Mouse (Mus musculus): ENCODE data around the gene Gstcd. TPM values are rescaled to one million over a fixed set of nuclear protein-coding genes. Genes with fewer than 3 reads are reported as not detected.
A peak's percentile ranks its signal among the peaks of the same experiment; 100 is the strongest.

The Gstcd gene
- polyA plus RNA-seq, 1 experiment from 2014 or later = 7.6 TPM

- H3K9me3 ChIP-seq = no peaks in the 10 kb centered on the region
- no peaks in the 10 kb centered on the region for H3K4me1 ChIP-seq
- peaks cover 14% of the 10 kb centered on the region for H3K36me3 ChIP-seq
- H3K4me3 ChIP-seq = no peak overlapping the region
- H3K27me3 ChIP-seq (ENCODE audit: insufficient read depth, poor library complexity, severe bottlenecking) = no peaks in the 10 kb centered on the region
- no peak overlapping the region for H3K27ac ChIP-seq
- 70% methylated on average over 7 of the region's 7 CpGs for WGBS
- no peak for DNase-seq (ENCODE audit: low spot score)
Measured at GRCm38 (mm10) chr3:132995172-132995903, 96.5 kb downstream of the Gstcd start.

- peaks cover 8% of the 10 kb centered on the region; the same call in 1 of the 2 replicates for H3K4me1 ChIP-seq
- no peak overlapping the region for H3K4me3 ChIP-seq
- H3K27ac ChIP-seq = no peak overlapping the region
- H3K27me3 ChIP-seq (ENCODE audit: insufficient read depth, poor library complexity, severe bottlenecking) = no peaks in the 10 kb centered on the region
- no peaks in the 10 kb centered on the region for H3K9me3 ChIP-seq
- no peak for DNase-seq (ENCODE audit: low spot score)
- H3K36me3 ChIP-seq = peaks cover 11% of the 10 kb centered on the region
- 83% methylated on average over 5 of the region's 5 CpGs for WGBS
Measured at GRCm38 (mm10) chr3:132986188-132986587, 105.6 kb downstream of the Gstcd start.

GRCm38 (mm10) chr3:132983845-132984485, 107.9 kb downstream of the Gstcd start:
- Histone ChIP-seq H3K9me3 (no peaks in the 10 kb centered on the region), H3K4me1 (peaks cover 8% of the 10 kb centered on the region; the same call in 1 of the 2 replicates), H3K27me3 (ENCODE audit: insufficient read depth, poor library complexity, severe bottlenecking) (no peaks in the 10 kb centered on the region), H3K27ac (no peak overlapping the region), H3K36me3 (peaks cover 24% of the 10 kb centered on the region), H3K4me3 (no peak overlapping the region)
- WGBS = 39% methylated on average over 4 of the region's 4 CpGs
- DNase-seq (ENCODE audit: low spot score) = no peak

GRCm38 (mm10) chr3:132981968-132982367, 109.9 kb downstream of the Gstcd start:
- peaks cover 24% of the 10 kb centered on the region for H3K36me3 ChIP-seq
- no peak for DNase-seq (ENCODE audit: low spot score)

GRCm38 (mm10) chr3:132979781-132980461, 111.9 kb downstream of the Gstcd start:
- WGBS = 87% methylated on average over 12 of the region's 12 CpGs
- Histone ChIP-seq H3K9me3 (no peaks in the 10 kb centered on the region), H3K36me3 (peaks cover 24% of the 10 kb centered on the region), H3K27me3 (ENCODE audit: insufficient read depth, poor library complexity, severe bottlenecking) (no peaks in the 10 kb centered on the region), H3K4me3 (no peak overlapping the region), H3K27ac (no peak overlapping the region), H3K4me1 (peaks cover 8% of the 10 kb centered on the region; the same call in 1 of the 2 replicates)
- DNase-seq (ENCODE audit: low spot score) = no peak

More at GRCm38 (mm10) chr3:132981968-132982367, 109.9 kb downstream of the Gstcd start:
- Histone ChIP-seq H3K4me3 (no peak overlapping the region), H3K4me1 (peaks cover 8% of the 10 kb centered on the region; the same call in 1 of the 2 replicates), H3K9me3 (no peaks in the 10 kb centered on the region), H3K27ac (no peak overlapping the region), H3K27me3 (ENCODE audit: insufficient read depth, poor library complexity, severe bottlenecking) (no peaks in the 10 kb centered on the region)
- 91% methylated on average over 2 of the region's 2 CpGs for WGBS

GRCm38 (mm10) chr3:132966255-132966654, 125.6 kb downstream of the Gstcd start:
- 76% methylated on average over 5 of the region's 5 CpGs for WGBS
- no peaks in the 10 kb centered on the region for H3K9me3 ChIP-seq
- no peaks in the 10 kb centered on the region for H3K36me3 ChIP-seq
- H3K27me3 ChIP-seq (ENCODE audit: insufficient read depth, poor library complexity, severe bottlenecking) = no peaks in the 10 kb centered on the region
- no peak overlapping the region for H3K4me3 ChIP-seq
- no peak overlapping the region for H3K27ac ChIP-seq
- H3K4me1 ChIP-seq = no peaks in the 10 kb centered on the region
- no peak for DNase-seq (ENCODE audit: low spot score)

- 60% methylated on average over 9 of the region's 9 CpGs for WGBS
- H3K4me3 ChIP-seq = no peak overlapping the region
- no peaks in the 10 kb centered on the region for H3K9me3 ChIP-seq
- H3K36me3 ChIP-seq = no peaks in the 10 kb centered on the region
- H3K27me3 ChIP-seq (ENCODE audit: insufficient read depth, poor library complexity, severe bottlenecking) = no peaks in the 10 kb centered on the region
- DNase-seq (ENCODE audit: low spot score) = no peak
- H3K4me1 ChIP-seq = no peaks in the 10 kb centered on the region
- no peak overlapping the region for H3K27ac ChIP-seq
Measured at GRCm38 (mm10) chr3:132964715-132965507, 126.9 kb downstream of the Gstcd start.

- H3K36me3 ChIP-seq = no peaks in the 10 kb centered on the region
- DNase-seq (ENCODE audit: low spot score) = no peak
- no peaks in the 10 kb centered on the region for H3K27me3 ChIP-seq (ENCODE audit: insufficient read depth, poor library complexity, severe bottlenecking)
- H3K4me1 ChIP-seq = peaks cover 3% of the 10 kb centered on the region; the same call in 1 of the 2 replicates
- no peaks in the 10 kb centered on the region for H3K9me3 ChIP-seq
- H3K4me3 ChIP-seq = no peak overlapping the region
- WGBS = 83% methylated on average over 7 of the region's 7 CpGs
- H3K27ac ChIP-seq = no peak overlapping the region
Measured at GRCm38 (mm10) chr3:132962631-132963361, 129.0 kb downstream of the Gstcd start.

GRCm38 (mm10) chr3:132950529-132950880, 141.3 kb downstream of the Gstcd start:
- peaks cover 27% of the 10 kb centered on the region for H3K4me1 ChIP-seq
- no peaks in the 10 kb centered on the region for H3K9me3 ChIP-seq
- peak overlapping the region; percentile 83 for H3K4me3 ChIP-seq
- H3K27me3 ChIP-seq (ENCODE audit: insufficient read depth, poor library complexity, severe bottlenecking) = peaks cover 10% of the 10 kb centered on the region; the same call in 1 of the 2 replicates
- WGBS = 6% methylated on average over 7 of the region's 7 CpGs
- peak overlapping the region; percentile 88 for H3K27ac ChIP-seq
- peak; percentile 74 for DNase-seq (ENCODE audit: low spot score)
- peaks cover 4% of the 10 kb centered on the region; the same call in 1 of the 2 replicates for H3K36me3 ChIP-seq

GRCm38 (mm10) chr3:132949791-132950528, 141.9 kb downstream of the Gstcd start, which contains the start of gene Npnt:
Gene Npnt (minus strand): TSS chr3:132950291.
- peak within 1 kb of the TSS; percentile 83 for H3K4me3 ChIP-seq
- H3K9me3 ChIP-seq = no peaks in the 10 kb centered on the region
- peaks cover 4% of the 10 kb centered on the region; the same call in 1 of the 2 replicates for H3K36me3 ChIP-seq
- H3K27me3 ChIP-seq (ENCODE audit: insufficient read depth, poor library complexity, severe bottlenecking) = peaks cover 10% of the 10 kb centered on the region; the same call in 1 of the 2 replicates
- WGBS = 2% methylated on average over 75 of the region's 82 CpGs
- H3K27ac ChIP-seq = peak within 1 kb of the TSS; percentile 88
- H3K4me1 ChIP-seq = peaks cover 32% of the 10 kb centered on the region
- DNase-seq (ENCODE audit: low spot score) = no peak

GRCm38 (mm10) chr3:132949380-132949790, 142.4 kb downstream of the Gstcd start:
- H3K27ac ChIP-seq = peak overlapping the region; percentile 88
- WGBS = 1% methylated on average over 26 of the region's 26 CpGs
- peaks cover 4% of the 10 kb centered on the region; the same call in 1 of the 2 replicates for H3K36me3 ChIP-seq
- peaks cover 38% of the 10 kb centered on the region for H3K4me1 ChIP-seq
- H3K4me3 ChIP-seq = peak overlapping the region; percentile 83
- H3K9me3 ChIP-seq = no peaks in the 10 kb centered on the region
- DNase-seq (ENCODE audit: low spot score) = peak; percentile 83
- peaks cover 10% of the 10 kb centered on the region; the same call in 1 of the 2 replicates for H3K27me3 ChIP-seq (ENCODE audit: insufficient read depth, poor library complexity, severe bottlenecking)

Measured in heart, embryonic 10.5 days (tissue).